Mouse (Mus musculus) cerebellum, postnatal 14 days (tissue): Measurements from ENCODE around the gene Rbm12.

Experiments
- DNase-seq, 2 experiments: peaks; one replicate each; pipeline ENCODE4 v3.0.0; 2021; ENCODE audit warnings: mixed read lengths in 2 of 2

The Rbm12 gene

DNA sequence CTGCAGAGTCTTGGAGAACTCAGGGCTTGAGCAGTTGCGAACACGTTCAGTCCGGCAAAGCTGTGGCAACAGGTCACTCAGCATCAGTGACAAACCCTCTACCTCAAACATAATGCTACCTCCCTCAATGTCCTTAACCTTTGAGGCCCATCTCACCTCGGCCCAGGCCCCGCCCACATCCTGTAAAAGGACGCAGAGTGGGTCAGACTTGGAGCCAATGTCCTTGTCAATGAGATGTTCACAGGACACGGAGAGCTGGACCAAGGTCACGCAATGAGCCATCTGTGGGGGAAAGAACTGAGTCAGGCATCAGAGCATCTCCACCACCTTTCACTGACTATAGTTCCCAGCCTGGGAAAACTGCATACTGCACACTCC, 32.6 kb downstream of the Rbm12 start:
- DNase-seq: no peak

DNA sequence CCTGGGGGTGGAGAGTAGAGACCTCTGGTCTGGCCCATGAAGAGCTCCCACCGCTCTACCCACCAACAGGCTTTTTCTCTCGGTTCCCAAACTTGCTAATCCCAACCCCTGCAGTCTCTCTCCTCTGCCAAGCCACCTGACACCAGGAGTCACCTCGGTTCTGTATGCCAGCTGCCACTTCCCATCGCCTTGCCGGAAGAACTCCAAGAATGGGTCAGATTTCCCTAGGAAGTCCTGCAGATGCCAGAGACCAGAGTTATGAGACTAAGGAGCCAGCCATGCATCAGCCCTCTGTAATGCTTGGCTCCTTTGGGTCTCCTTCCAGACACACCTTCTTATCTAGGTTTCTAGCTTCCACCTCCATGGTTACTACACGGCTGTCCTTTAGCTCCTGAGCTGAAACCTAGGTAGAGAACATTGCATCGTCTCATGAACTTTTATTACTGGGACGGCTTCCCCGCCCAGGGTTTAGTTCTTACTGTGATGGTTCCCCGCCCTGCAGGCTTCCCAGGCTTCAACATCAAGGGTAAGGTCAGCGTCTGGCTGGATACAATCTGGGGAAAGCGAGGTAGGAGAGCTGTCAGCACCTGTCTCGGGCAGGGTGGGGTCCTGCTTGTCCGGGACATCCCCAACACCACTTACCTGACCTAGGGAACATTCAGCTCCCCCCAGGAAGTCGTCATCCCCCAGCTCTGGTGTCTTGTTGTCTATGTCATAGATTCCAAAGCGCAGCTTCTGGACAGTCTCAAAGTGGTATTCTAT, 33.2 kb downstream of the Rbm12 start:
- no peak for DNase-seq

DNA sequence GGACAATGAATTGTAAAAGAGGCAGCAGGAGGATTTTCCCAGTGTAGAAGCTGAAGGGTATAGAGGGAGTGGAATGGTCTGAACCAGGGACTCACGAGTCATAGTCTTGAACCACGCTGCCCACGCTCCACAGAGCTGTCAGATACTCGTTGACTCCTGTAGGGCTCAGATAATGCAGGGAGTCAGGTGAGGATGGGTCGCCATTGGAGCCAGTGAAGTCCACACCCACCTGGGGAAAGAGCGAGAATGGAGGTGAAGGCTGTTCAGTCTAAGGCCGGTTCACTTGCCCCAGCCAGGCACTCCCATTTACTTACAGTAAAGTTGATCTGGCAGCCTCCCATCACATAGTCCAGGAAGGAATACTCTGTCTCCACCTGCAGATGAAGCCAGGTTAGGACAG, 34.3 kb downstream of the Rbm12 start:
- no peak for DNase-seq

DNA sequence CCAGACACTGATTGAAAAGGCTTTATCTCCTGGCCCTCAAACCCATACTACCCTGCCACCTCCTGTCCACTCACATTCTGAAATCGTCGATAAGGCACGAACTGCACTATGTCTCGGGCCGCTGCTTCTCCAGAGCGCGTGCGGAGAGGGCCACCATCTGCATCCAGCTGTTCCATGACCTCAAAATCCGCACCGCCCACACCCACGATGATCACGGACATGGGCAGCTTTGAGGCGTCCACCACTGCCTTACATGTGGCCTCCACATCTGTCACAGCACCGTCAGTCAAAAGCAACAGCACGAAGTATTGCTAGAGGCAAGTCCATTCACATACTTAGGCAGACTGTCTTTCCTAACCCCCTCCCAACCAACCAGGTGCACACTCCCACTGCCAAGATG, 38.1 kb downstream of the Rbm12 start:
- DNase-seq: no peak

- no peak for DNase-seq
Observed at GRCm38 (mm10) chr2:156071236-156071635, 40.5 kb downstream of the Rbm12 start.

GRCm38 (mm10) chr2:156067916-156068315, 43.9 kb downstream of the Rbm12 start:
- DNase-seq: peak; percentile 85 to 92

GRCm38 (mm10) chr2:156066126-156066525, 45.7 kb downstream of the Rbm12 start:
- no peak for DNase-seq

GRCm38 (mm10) chr2:156065099-156066041, 46.4 kb downstream of the Rbm12 start, which contains the start of gene Spag4:
Gene Spag4 (plus strand): TSS chr2:156065175.
- peak; percentile 74 to 81 for DNase-seq

- DNase-seq: no peak
Observed at GRCm38 (mm10) chr2:156052816-156053215, 59.0 kb downstream of the Rbm12 start, which contains the start of gene Fer1l4. Gene Fer1l4 (minus strand): TSS chr2:156052947.

- no peak for DNase-seq
Observed at GRCm38 (mm10) chr2:156047929-156048328, 63.8 kb downstream of the Rbm12 start.

- DNase-seq: no peak
Observed at GRCm38 (mm10) chr2:156042903-156043302, 68.9 kb downstream of the Rbm12 start.
